Mouse (Mus musculus): ENCODE measurements around the gene Tjp2. TPM values are rescaled to one million over a fixed set of nuclear protein-coding genes. Genes with fewer than 3 reads are reported as not detected.

The Tjp2 gene
- polyA plus RNA-seq, 1 experiment from 2014 or later: 14.0 TPM

DNA sequence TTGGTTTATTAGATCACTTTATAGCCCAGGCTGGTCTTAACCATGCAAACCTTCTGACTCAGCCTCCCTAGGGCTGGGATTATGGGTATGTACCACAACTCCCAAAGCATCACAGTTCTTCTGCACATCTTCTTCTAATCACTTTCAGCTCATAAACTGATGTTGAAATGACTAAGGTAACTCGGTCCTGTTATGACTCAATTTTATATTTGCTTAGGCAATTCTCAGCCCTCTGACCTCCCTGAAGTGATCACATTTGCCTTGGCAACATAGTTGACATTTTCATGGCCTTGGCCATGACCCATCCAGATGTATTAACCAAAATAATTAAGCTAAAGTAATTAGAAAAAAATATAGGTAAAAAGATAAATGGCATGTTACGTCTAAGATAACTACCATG lies 134.5 kb downstream of the Tjp2 start:
- WGBS: 84% methylated on average over 2 of the region's 2 CpGs

GRCm38 (mm10) chr19:24085306-24085705 lies 139.5 kb downstream of the Tjp2 start:
- Histone ChIP-seq H3K4me1 (replicated peaks; ENCODE audit: control insufficient read depth, insufficient read depth, low read length) (no peaks in the 10 kb centered on the region), H3K36me3 (ENCODE audit: control insufficient read depth, insufficient read depth, low read length) (no peaks in the 10 kb centered on the region), H3K9ac (ENCODE audit: low read depth, low read length) (no peak overlapping the region), H3K4me2 (no peak overlapping the region), H3K9me3 (ENCODE audit: control insufficient read depth, low read length) (no peaks in the 10 kb centered on the region; the same call in 1 of the 2 replicates), H3K27ac (ENCODE audit: low read depth, low read length) (no peak overlapping the region), H3K4me3 (ENCODE audit: low read depth, low read length) (no peak overlapping the region), H3K27me3 (replicated peaks; ENCODE audit: control insufficient read depth, insufficient read depth, low read length) (no peaks in the 10 kb centered on the region)
- WGBS: 77% methylated on average over 2 of the region's 2 CpGs
- DNase-seq (ENCODE audit: low spot score) (no peak), ATAC-seq (replicated peaks; ENCODE audit: low FRiP score) (no peak)

More for the DNA sequence above, 134.5 kb downstream of the Tjp2 start:
- no peak overlapping the region for H3K27ac ChIP-seq (ENCODE audit: low read depth, low read length)
- no peak for ATAC-seq (replicated peaks; ENCODE audit: low FRiP score)
- H3K27me3 ChIP-seq (replicated peaks; ENCODE audit: control insufficient read depth, insufficient read depth, low read length): no peaks in the 10 kb centered on the region
- no peak overlapping the region for H3K4me3 ChIP-seq (ENCODE audit: low read depth, low read length)
- no peaks in the 10 kb centered on the region for H3K4me1 ChIP-seq (replicated peaks; ENCODE audit: control insufficient read depth, insufficient read depth, low read length)
- DNase-seq (ENCODE audit: low spot score): no peak
- no peaks in the 10 kb centered on the region for H3K36me3 ChIP-seq (ENCODE audit: control insufficient read depth, insufficient read depth, low read length)
- no peaks in the 10 kb centered on the region; the same call in 1 of the 2 replicates for H3K9me3 ChIP-seq (ENCODE audit: control insufficient read depth, low read length)
- no peak overlapping the region for H3K9ac ChIP-seq (ENCODE audit: low read depth, low read length)
- H3K4me2 ChIP-seq: no peak overlapping the region

- Histone ChIP-seq H3K36me3 (ENCODE audit: control insufficient read depth, insufficient read depth, low read length) (no peaks in the 10 kb centered on the region), H3K27me3 (replicated peaks; ENCODE audit: control insufficient read depth, insufficient read depth, low read length) (no peaks in the 10 kb centered on the region), H3K4me1 (replicated peaks; ENCODE audit: control insufficient read depth, insufficient read depth, low read length) (no peaks in the 10 kb centered on the region), H3K9ac (ENCODE audit: low read depth, low read length) (no peak overlapping the region), H3K27ac (ENCODE audit: low read depth, low read length) (no peak overlapping the region), H3K4me3 (ENCODE audit: low read depth, low read length) (no peak overlapping the region), H3K9me3 (ENCODE audit: control insufficient read depth, low read length) (no peaks in the 10 kb centered on the region), H3K4me2 (no peak overlapping the region)
- WGBS: 50% methylated on average over 8 of the region's 8 CpGs
- DNase-seq (ENCODE audit: low spot score) (no peak), ATAC-seq (replicated peaks; ENCODE audit: low FRiP score) (no peak)
Measured at GRCm38 (mm10) chr19:24080417-24081080, 144.3 kb downstream of the Tjp2 start.

- H3K4me2 ChIP-seq: no peak overlapping the region
- no peaks in the 10 kb centered on the region for H3K4me1 ChIP-seq (replicated peaks; ENCODE audit: control insufficient read depth, insufficient read depth, low read length)
- H3K9ac ChIP-seq (ENCODE audit: low read depth, low read length): no peak overlapping the region
- H3K27me3 ChIP-seq (replicated peaks; ENCODE audit: control insufficient read depth, insufficient read depth, low read length): no peaks in the 10 kb centered on the region
- no peaks in the 10 kb centered on the region for H3K36me3 ChIP-seq (ENCODE audit: control insufficient read depth, insufficient read depth, low read length)
- H3K4me3 ChIP-seq (ENCODE audit: low read depth, low read length): no peak overlapping the region
- no peaks in the 10 kb centered on the region for H3K9me3 ChIP-seq (ENCODE audit: control insufficient read depth, low read length)
- H3K27ac ChIP-seq (ENCODE audit: low read depth, low read length): no peak overlapping the region
- ATAC-seq (replicated peaks; ENCODE audit: low FRiP score): no peak
- WGBS: 91% methylated on average over 3 of the region's 3 CpGs
- DNase-seq (ENCODE audit: low spot score): no peak
Measured at GRCm38 (mm10) chr19:24077658-24078057, 147.2 kb downstream of the Tjp2 start.

DNA sequence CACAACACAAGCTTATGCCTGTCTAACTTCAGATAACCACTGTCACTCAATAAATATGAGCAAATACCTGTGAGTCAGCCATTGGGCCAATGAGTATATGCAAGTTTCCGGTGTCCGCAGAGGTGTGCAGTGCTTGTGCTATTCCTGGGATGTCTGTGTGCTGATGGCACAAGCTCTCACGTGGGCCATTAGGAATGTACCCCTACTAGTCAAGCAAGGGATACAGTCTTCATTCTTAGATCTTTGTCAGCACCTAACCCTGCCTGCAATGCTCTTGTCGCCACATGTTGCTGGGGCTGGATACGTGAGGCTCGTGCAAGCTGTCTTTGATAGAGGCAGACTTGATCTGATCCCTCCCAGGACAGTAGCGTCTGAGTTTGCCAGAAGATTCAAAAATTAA lies 148.3 kb downstream of the Tjp2 start:
- Histone ChIP-seq H3K4me1 (replicated peaks; ENCODE audit: control insufficient read depth, insufficient read depth, low read length) (no peaks in the 10 kb centered on the region), H3K27me3 (replicated peaks; ENCODE audit: control insufficient read depth, insufficient read depth, low read length) (no peaks in the 10 kb centered on the region), H3K27ac (ENCODE audit: low read depth, low read length) (no peak overlapping the region), H3K4me3 (ENCODE audit: low read depth, low read length) (no peak overlapping the region), H3K4me2 (no peak overlapping the region), H3K9me3 (ENCODE audit: control insufficient read depth, low read length) (no peaks in the 10 kb centered on the region), H3K36me3 (ENCODE audit: control insufficient read depth, insufficient read depth, low read length) (no peaks in the 10 kb centered on the region), H3K9ac (ENCODE audit: low read depth, low read length) (no peak overlapping the region)
- DNase-seq (ENCODE audit: low spot score): no peak
- no peak for ATAC-seq (replicated peaks; ENCODE audit: low FRiP score)
- WGBS: 79% methylated on average over 7 of the region's 7 CpGs

DNA sequence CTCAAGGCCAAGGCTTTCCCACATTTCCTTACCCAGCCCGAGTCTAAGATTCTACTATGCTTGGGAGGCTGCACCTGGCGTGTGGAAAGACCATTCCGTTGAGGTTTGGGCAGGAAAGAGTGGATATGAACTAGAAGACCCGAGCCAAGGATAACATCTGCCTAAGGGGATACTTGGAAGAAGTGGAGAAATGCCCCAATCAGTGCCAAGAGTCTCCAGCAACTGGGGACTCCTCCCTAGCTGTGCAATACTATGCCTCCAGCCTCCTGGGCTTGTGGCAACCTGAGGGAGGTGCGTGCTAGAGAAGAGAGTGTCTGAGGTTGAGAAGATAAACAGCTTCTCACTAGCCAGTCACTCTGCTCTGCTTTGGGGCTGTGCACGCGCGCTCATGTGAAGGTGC lies 148.9 kb downstream of the Tjp2 start:
- H3K27me3 ChIP-seq (replicated peaks; ENCODE audit: control insufficient read depth, insufficient read depth, low read length): no peaks in the 10 kb centered on the region
- WGBS: 77% methylated on average over 8 of the region's 8 CpGs
- no peaks in the 10 kb centered on the region for H3K9me3 ChIP-seq (ENCODE audit: control insufficient read depth, low read length)
- H3K4me1 ChIP-seq (replicated peaks; ENCODE audit: control insufficient read depth, insufficient read depth, low read length): no peaks in the 10 kb centered on the region
- H3K27ac ChIP-seq (ENCODE audit: low read depth, low read length): no peak overlapping the region
- no peaks in the 10 kb centered on the region for H3K36me3 ChIP-seq (ENCODE audit: control insufficient read depth, insufficient read depth, low read length)
- no peak for ATAC-seq (replicated peaks; ENCODE audit: low FRiP score)
- H3K9ac ChIP-seq (ENCODE audit: low read depth, low read length): no peak overlapping the region
- no peak overlapping the region for H3K4me2 ChIP-seq
- no peak for DNase-seq (ENCODE audit: low spot score)
- no peak overlapping the region for H3K4me3 ChIP-seq (ENCODE audit: low read depth, low read length)

- no peak overlapping the region for H3K27ac ChIP-seq (ENCODE audit: low read depth, low read length)
- ATAC-seq (replicated peaks; ENCODE audit: low FRiP score) (no peak), DNase-seq (ENCODE audit: low spot score) (no peak)
- 71% methylated on average over 4 of the region's 4 CpGs for WGBS
- H3K4me3 ChIP-seq (ENCODE audit: low read depth, low read length): no peak overlapping the region
- H3K9me3 ChIP-seq (ENCODE audit: control insufficient read depth, low read length): no peaks in the 10 kb centered on the region
- no peaks in the 10 kb centered on the region for H3K4me1 ChIP-seq (replicated peaks; ENCODE audit: control insufficient read depth, insufficient read depth, low read length)
- no peak overlapping the region for H3K9ac ChIP-seq (ENCODE audit: low read depth, low read length)
- no peak overlapping the region for H3K4me2 ChIP-seq
- no peaks in the 10 kb centered on the region for H3K27me3 ChIP-seq (replicated peaks; ENCODE audit: control insufficient read depth, insufficient read depth, low read length)
- no peaks in the 10 kb centered on the region for H3K36me3 ChIP-seq (ENCODE audit: control insufficient read depth, insufficient read depth, low read length)
Measured at GRCm38 (mm10) chr19:24073155-24073554, 151.7 kb downstream of the Tjp2 start.

DNA sequence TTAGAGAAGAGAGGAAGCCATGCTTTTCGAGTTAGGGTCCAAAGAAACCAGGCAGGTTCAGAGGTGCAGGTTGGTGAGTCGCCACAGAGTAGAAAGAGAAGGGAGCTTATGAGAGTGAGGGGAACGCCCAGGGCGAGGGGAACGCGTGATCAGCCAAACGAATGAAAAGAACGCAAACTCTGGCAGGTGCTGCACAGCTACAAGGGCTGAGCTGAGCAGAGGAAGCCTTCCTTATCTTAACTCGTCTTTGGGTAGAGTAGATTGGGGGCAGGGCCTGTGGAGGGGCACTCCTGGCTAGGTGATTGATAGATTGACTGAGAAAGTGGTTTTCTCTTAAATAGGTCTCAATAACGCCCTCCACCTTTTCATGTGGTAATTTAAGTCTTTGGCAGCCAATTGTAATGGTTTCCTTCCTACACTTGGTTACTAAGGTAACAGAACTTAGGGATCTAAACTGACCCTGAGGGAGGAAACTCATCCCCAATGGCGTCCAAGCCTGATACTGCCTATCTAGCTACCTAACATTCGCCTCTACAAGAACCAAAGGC lies 160.4 kb downstream of the Tjp2 start:
- Histone ChIP-seq H3K4me3 (ENCODE audit: low read depth, low read length) (no peak overlapping the region), H3K4me2 (no peak overlapping the region), H3K27ac (ENCODE audit: low read depth, low read length) (no peak overlapping the region), H3K4me1 (replicated peaks; ENCODE audit: control insufficient read depth, insufficient read depth, low read length) (no peaks in the 10 kb centered on the region), H3K27me3 (replicated peaks; ENCODE audit: control insufficient read depth, insufficient read depth, low read length) (no peaks in the 10 kb centered on the region), H3K36me3 (ENCODE audit: control insufficient read depth, insufficient read depth, low read length) (no peaks in the 10 kb centered on the region), H3K9ac (ENCODE audit: low read depth, low read length) (no peak overlapping the region), H3K9me3 (ENCODE audit: control insufficient read depth, low read length) (no peaks in the 10 kb centered on the region)
- DNase-seq (ENCODE audit: low spot score): no peak
- no peak for ATAC-seq (replicated peaks; ENCODE audit: low FRiP score)
- WGBS: 49% methylated on average over 12 of the region's 12 CpGs

GRCm38 (mm10) chr19:24063585-24063984 lies 161.2 kb downstream of the Tjp2 start:
- Histone ChIP-seq H3K9me3 (ENCODE audit: control insufficient read depth, low read length) (no peaks in the 10 kb centered on the region), H3K9ac (ENCODE audit: low read depth, low read length) (no peak overlapping the region), H3K36me3 (ENCODE audit: control insufficient read depth, insufficient read depth, low read length) (no peaks in the 10 kb centered on the region), H3K4me1 (replicated peaks; ENCODE audit: control insufficient read depth, insufficient read depth, low read length) (no peaks in the 10 kb centered on the region), H3K4me2 (no peak overlapping the region), H3K27ac (ENCODE audit: low read depth, low read length) (no peak overlapping the region), H3K4me3 (ENCODE audit: low read depth, low read length) (no peak overlapping the region), H3K27me3 (replicated peaks; ENCODE audit: control insufficient read depth, insufficient read depth, low read length) (no peaks in the 10 kb centered on the region)
- DNase-seq (ENCODE audit: low spot score): no peak
- no peak for ATAC-seq (replicated peaks; ENCODE audit: low FRiP score)
- WGBS: 68% methylated on average over 4 of the region's 4 CpGs
